Mouse (Mus musculus): Measurements from ENCODE around the gene Eif4enif1. TPM values are rescaled to one million over a fixed set of nuclear protein-coding genes. Genes with fewer than 3 reads are reported as not detected.

Eif4enif1 gene
- polyA plus RNA-seq, 1 experiment from 2014 or later: 62.5 TPM

DNA sequence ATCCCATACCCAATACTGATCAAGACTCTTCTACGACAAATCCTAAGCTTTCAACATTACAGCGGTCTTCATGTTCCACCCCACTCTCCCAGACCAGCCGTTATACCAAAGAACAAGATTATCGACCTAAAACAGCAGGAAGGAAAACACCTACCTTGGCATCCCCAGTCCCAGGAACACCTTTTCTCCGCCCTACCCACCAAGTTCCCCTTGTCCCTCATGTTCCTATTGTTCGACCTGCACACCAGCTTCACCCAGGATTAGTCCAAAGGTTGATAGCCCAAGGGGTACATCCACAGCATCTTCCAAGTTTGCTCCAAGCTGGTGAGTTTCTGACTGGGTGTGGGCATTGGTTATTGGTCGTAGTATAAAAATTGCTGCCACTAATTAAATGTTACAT lies 40.2 kb downstream of the Eif4enif1 start:
- Histone ChIP-seq H3K4me3 (no peak overlapping the region), H3K4me1 (no peaks in the 10 kb centered on the region), H3K9me3 (no peaks in the 10 kb centered on the region), H3K36me3 (peaks cover 86% of the 10 kb centered on the region), H3K27ac (no peak overlapping the region), H3K4me2 (replicated peaks) (no peak overlapping the region), H3K9ac (no peak overlapping the region), H3K27me3 (replicated peaks) (no peaks in the 10 kb centered on the region)
- ATAC-seq (ENCODE audit: low FRiP score, low read depth): no peak
- 97% methylated on average over 7 of the region's 7 CpGs for WGBS

DNA sequence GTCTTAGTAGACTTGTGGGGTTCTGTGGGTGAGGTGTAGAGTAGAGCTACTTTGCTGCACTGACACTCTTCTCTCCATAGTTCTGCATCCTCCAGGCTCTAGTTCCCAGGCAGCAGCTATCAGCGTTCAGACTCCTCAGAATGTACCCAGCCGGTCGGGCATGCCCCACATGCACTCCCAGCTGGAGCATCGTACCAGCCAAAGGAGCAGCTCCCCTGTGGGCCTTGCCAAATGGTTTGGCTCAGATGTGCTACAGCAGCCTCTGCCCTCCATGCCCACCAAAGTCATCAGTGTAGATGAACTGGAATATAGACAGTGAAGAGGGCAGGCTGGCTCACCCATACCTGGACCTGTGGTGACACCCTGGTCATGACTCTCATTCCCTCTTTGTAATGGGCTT lies 41.6 kb downstream of the Eif4enif1 start:
- no peaks in the 10 kb centered on the region for H3K9me3 ChIP-seq
- no peak overlapping the region for H3K9ac ChIP-seq
- H3K36me3 ChIP-seq: peaks cover 88% of the 10 kb centered on the region
- H3K27ac ChIP-seq: no peak overlapping the region
- no peaks in the 10 kb centered on the region for H3K27me3 ChIP-seq (replicated peaks)
- H3K4me1 ChIP-seq: no peaks in the 10 kb centered on the region
- 77% methylated on average over 4 of the region's 4 CpGs for WGBS
- no peak for ATAC-seq (ENCODE audit: low FRiP score, low read depth)
- no peak overlapping the region for H3K4me3 ChIP-seq
- H3K4me2 ChIP-seq (replicated peaks): no peak overlapping the region

GRCm38 (mm10) chr11:3247387-3247786 lies 45.2 kb downstream of the Eif4enif1 start:
- Histone ChIP-seq H3K27me3 (replicated peaks) (no peaks in the 10 kb centered on the region), H3K4me3 (no peak overlapping the region), H3K4me1 (no peaks in the 10 kb centered on the region), H3K27ac (no peak overlapping the region), H3K9me3 (no peaks in the 10 kb centered on the region), H3K9ac (no peak overlapping the region), H3K4me2 (replicated peaks) (no peak overlapping the region), H3K36me3 (peaks cover 93% of the 10 kb centered on the region)
- no peak for ATAC-seq (ENCODE audit: low FRiP score, low read depth)
- WGBS: 92% methylated on average over 2 of the region's 2 CpGs

DNA sequence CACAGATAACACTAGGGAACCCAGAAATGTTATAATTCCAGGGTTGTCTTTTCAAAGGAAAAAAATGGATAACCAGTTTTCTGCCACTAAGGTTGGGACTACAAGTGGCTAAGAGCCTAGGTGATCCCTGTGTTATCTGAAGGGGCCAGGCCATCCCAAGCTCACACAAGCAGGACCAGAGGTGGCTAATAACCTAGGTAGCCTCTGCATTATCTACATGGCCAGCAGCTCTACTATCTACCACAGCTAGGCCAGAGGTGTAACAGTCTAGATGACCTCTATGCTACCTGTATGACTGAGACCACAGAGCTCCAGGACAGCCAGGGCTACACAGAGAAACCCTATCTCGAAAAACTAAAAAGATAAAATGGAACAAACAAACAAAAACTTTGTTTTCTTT lies 57.3 kb downstream of the Eif4enif1 start:
- no peak overlapping the region for H3K4me3 ChIP-seq
- no peak for ATAC-seq (ENCODE audit: low FRiP score, low read depth)
- no peaks in the 10 kb centered on the region for H3K27me3 ChIP-seq (replicated peaks)
- H3K9ac ChIP-seq: no peak overlapping the region
- no peaks in the 10 kb centered on the region for H3K9me3 ChIP-seq
- H3K4me2 ChIP-seq (replicated peaks): no peak overlapping the region
- WGBS: 95% methylated on average over 1 of the region's 1 CpGs
- peaks cover 79% of the 10 kb centered on the region for H3K36me3 ChIP-seq
- no peak overlapping the region for H3K27ac ChIP-seq
- H3K4me1 ChIP-seq: peaks cover 12% of the 10 kb centered on the region

DNA sequence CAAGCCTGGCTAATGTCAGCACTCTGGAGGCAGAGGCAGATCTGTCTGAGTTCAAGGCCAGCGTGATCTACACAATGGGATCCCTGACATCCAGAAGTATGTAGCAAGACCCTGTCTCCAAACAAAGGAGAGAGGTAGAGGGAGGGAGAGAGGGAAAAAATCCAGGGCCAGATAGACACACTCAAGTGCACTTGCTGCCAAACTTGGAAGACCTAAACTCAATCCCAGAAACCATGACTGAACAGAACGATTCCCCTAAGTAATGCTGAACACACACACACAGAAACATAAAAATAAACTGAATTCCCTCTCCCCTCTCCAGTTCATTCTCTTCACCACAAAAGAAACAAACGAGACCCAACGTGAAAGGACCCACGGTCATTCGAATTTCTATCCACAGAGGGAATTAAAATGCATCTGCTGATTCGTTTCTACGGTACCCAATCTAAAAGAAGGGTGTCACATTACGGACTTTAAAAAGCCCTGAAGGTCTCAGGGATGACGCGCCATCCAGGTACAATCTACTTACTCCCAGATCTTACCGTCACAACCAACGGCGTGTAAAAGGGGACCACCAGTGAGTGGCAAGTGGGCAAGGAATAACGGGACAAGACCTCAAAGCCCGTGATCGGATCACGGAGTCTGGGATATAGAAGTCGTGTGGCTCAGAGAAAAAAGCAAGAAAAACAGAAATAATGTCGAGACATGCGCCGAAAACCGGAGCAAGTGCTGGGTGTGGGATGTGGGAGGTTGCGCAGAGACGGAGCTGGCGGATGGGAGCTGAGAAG lies 63.3 kb downstream of the Eif4enif1 start:
- Histone ChIP-seq H3K9me3 (no peaks in the 10 kb centered on the region), H3K27ac (peak overlapping the region; percentile 86), H3K4me2 (replicated peaks) (peak overlapping the region; percentile 69), H3K4me1 (peaks cover 19% of the 10 kb centered on the region), H3K36me3 (peaks cover 27% of the 10 kb centered on the region), H3K4me3 (peak overlapping the region; percentile 82), H3K9ac (peak overlapping the region; percentile 92), H3K27me3 (replicated peaks) (no peaks in the 10 kb centered on the region)
- peak; percentile 8 for ATAC-seq (ENCODE audit: low FRiP score, low read depth)
- under 1% methylated on average over 26 of the region's 26 CpGs for WGBS

DNA sequence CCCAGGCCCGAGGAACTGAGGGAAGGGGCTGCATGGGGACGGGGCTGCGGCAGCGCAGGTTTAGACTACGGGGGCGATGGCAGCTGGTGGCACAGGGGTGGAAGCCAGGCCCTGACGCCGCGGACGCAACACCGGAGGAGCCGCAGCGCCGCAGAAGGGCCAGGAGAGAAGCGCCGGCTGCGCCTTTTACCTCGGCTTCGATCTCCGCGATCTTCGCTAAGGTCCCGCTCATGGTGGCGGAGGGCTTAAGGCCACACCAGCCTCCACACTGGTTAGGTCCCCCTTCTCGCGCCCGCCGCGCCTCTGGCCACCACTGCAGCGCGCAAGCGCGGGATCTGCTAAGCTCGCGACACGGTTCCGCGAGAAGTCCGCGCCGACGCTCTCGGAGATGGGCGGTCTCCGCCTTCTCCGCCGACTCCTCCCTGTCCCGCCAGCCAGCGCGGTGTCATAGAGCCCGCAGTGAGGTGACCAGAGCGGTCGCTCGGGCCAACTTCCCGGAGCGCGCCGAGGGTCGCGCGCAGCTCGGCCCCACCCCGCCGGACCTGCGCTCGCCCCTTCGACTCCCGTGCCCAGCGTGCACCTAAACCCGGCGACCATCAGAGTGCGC lies 64.0 kb downstream of the Eif4enif1 start, which contains the start of gene Drg1:
Gene Drg1, minus strand, starts transcription at position 337 of the 607 bp plus-strand sequence.
- Histone ChIP-seq H3K27me3 (replicated peaks) (no peaks in the 10 kb centered on the region), H3K4me2 (replicated peaks) (peak within 1 kb of the TSS; percentile 69), H3K27ac (peak within 1 kb of the TSS; percentile 86), H3K9ac (peak within 1 kb of the TSS; percentile 92), H3K4me1 (peaks cover 19% of the 10 kb centered on the region), H3K4me3 (peak within 1 kb of the TSS; percentile 82), H3K36me3 (peaks cover 21% of the 10 kb centered on the region), H3K9me3 (no peaks in the 10 kb centered on the region)
- WGBS: under 1% methylated on average over 72 of the region's 72 CpGs
- peak; percentile 98 for ATAC-seq (ENCODE audit: low FRiP score, low read depth)

DNA sequence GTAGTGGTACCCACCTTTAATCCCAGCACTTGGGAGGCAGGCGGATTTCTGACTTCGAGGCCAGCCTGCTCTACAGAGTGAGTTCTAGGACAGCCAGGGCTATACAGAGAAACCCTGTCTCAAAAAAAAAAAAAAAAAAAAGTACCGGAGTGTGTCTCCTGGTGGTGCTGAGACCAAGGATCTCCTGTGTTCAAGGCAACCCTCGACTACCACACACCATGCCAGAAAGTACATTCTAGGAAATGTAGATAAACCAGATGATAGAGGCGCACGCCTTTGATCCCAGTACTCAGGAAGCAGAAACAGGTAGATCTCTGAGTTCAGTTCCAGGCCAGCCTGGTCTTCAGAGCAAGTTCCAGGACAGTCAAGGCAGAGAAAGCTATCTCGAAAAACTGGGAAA lies 64.9 kb downstream of the Eif4enif1 start:
- H3K27me3 ChIP-seq (replicated peaks): no peaks in the 10 kb centered on the region
- H3K36me3 ChIP-seq: peaks cover 11% of the 10 kb centered on the region
- H3K4me3 ChIP-seq: peak overlapping the region; percentile 82
- WGBS: 65% methylated on average over 7 of the region's 7 CpGs
- 0 out of 2 replicates have a peak, but pooled peaks have one; percentile 18 for ATAC-seq (ENCODE audit: low FRiP score, low read depth)
- H3K27ac ChIP-seq: no peak overlapping the region
- H3K9ac ChIP-seq: peak overlapping the region; percentile 92
- H3K4me1 ChIP-seq: peaks cover 19% of the 10 kb centered on the region
- H3K9me3 ChIP-seq: no peaks in the 10 kb centered on the region
- H3K4me2 ChIP-seq (replicated peaks): peak overlapping the region; percentile 69

GRCm38 (mm10) chr11:3269241-3269640 lies 67.0 kb downstream of the Eif4enif1 start:
- H3K9me3 ChIP-seq: no peaks in the 10 kb centered on the region
- H3K27ac ChIP-seq: no peak overlapping the region
- no peak overlapping the region for H3K9ac ChIP-seq
- no peak overlapping the region for H3K4me3 ChIP-seq
- 43% methylated on average over 4 of the region's 4 CpGs for WGBS
- peaks cover 8% of the 10 kb centered on the region for H3K4me1 ChIP-seq
- ATAC-seq (ENCODE audit: low FRiP score, low read depth): no peak
- no peaks in the 10 kb centered on the region for H3K36me3 ChIP-seq
- H3K4me2 ChIP-seq (replicated peaks): no peak overlapping the region
- no peaks in the 10 kb centered on the region for H3K27me3 ChIP-seq (replicated peaks)

- Histone ChIP-seq H3K9ac (no peak overlapping the region), H3K27me3 (replicated peaks) (no peaks in the 10 kb centered on the region), H3K27ac (no peak overlapping the region), H3K4me1 (no peaks in the 10 kb centered on the region), H3K9me3 (peaks cover 9% of the 10 kb centered on the region; the same call in 1 of the 2 replicates), H3K4me2 (replicated peaks) (no peak overlapping the region), H3K36me3 (no peaks in the 10 kb centered on the region), H3K4me3 (no peak overlapping the region)
- ATAC-seq (ENCODE audit: low FRiP score, low read depth): no peak
- WGBS: 63% methylated on average over 5 of the region's 5 CpGs
Observed at GRCm38 (mm10) chr11:3278351-3278750, 76.2 kb downstream of the Eif4enif1 start.

DNA sequence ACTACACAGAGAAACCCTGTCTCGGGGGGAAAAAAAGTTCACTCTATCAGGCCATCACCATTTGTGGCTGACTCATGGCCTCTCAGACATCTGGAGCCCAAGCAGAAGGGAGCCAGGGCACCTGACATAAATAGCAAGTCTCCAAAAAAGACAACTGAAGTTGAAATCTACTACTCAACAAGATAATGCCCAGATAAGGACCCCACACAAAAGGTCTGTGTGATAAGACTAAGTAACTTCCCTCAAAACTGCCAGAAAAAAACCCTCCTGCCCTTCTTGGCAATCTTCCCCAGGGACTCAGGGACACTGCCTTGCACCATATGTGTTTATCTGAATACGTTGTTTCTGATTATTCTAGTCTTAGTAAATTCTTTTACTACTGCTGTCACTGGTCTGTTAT lies 77.5 kb downstream of the Eif4enif1 start:
- Histone ChIP-seq H3K36me3 (no peaks in the 10 kb centered on the region), H3K27ac (no peak overlapping the region), H3K9ac (no peak overlapping the region), H3K27me3 (replicated peaks) (no peaks in the 10 kb centered on the region), H3K9me3 (peaks cover 9% of the 10 kb centered on the region; the same call in 1 of the 2 replicates), H3K4me3 (no peak overlapping the region), H3K4me1 (no peaks in the 10 kb centered on the region), H3K4me2 (replicated peaks) (no peak overlapping the region)
- ATAC-seq (ENCODE audit: low FRiP score, low read depth): no peak
- WGBS: 83% methylated on average over 2 of the region's 2 CpGs

GRCm38 (mm10) chr11:3282887-3283286 lies 80.7 kb downstream of the Eif4enif1 start:
- Histone ChIP-seq H3K27me3 (replicated peaks) (no peaks in the 10 kb centered on the region), H3K4me2 (replicated peaks) (no peak overlapping the region), H3K27ac (no peak overlapping the region), H3K4me1 (peaks cover 3% of the 10 kb centered on the region), H3K4me3 (no peak overlapping the region), H3K36me3 (no peaks in the 10 kb centered on the region), H3K9ac (no peak overlapping the region), H3K9me3 (peaks cover 9% of the 10 kb centered on the region; the same call in 1 of the 2 replicates)
- no peak for ATAC-seq (ENCODE audit: low FRiP score, low read depth)
- WGBS: 82% methylated on average over 6 of the region's 6 CpGs

GRCm38 (mm10) chr11:3283645-3284044 lies 81.5 kb downstream of the Eif4enif1 start:
- peaks cover 9% of the 10 kb centered on the region; the same call in 1 of the 2 replicates for H3K9me3 ChIP-seq
- no peaks in the 10 kb centered on the region for H3K27me3 ChIP-seq (replicated peaks)
- H3K9ac ChIP-seq: no peak overlapping the region
- ATAC-seq (ENCODE audit: low FRiP score, low read depth): no peak
- peaks cover 11% of the 10 kb centered on the region for H3K4me1 ChIP-seq
- H3K27ac ChIP-seq: no peak overlapping the region
- H3K4me2 ChIP-seq (replicated peaks): no peak overlapping the region
- H3K4me3 ChIP-seq: no peak overlapping the region
- 95% methylated on average over 6 of the region's 6 CpGs for WGBS
- H3K36me3 ChIP-seq: no peaks in the 10 kb centered on the region

Measured in neural tube, embryonic 12.5 days (tissue).